Mouse (Mus musculus) lung, adult 2 months (tissue): ENCODE results near the gene Fam155a. TPM values are rescaled to one million over a fixed set of nuclear protein-coding genes. Genes with fewer than 3 reads are reported as not detected.

ENCODE experiments used
- DNase-seq: peaks from one replicate; pipeline ENCODE4 v3.0.0; 2022
- H3K4me1 ChIP-seq: fragments of 200-500 bp; 2 replicates; pipeline ENCODE4 v1.6.1; 2011; ENCODE audit warnings: low read length; ENCODE audit not compliant: control insufficient read depth, insufficient read depth
- H3K4me3 ChIP-seq: fragments of 200-500 bp; replicated peaks from 2 replicates; pipeline ENCODE3; 2011; ENCODE audit warnings: low read depth, mild to moderate bottlenecking, control low read depth, low read length; ENCODE audit errors: extremely low read depth
- CTCF ChIP-seq: fragments of 200-500 bp; IDR thresholded peaks from 2 replicates; pipeline ENCODE4 v1.5.1; 2011; ENCODE audit warnings: mild to moderate bottlenecking, low read length, control low read depth; ENCODE audit not compliant: insufficient read depth
- POLR2A ChIP-seq: fragments of 200-500 bp; IDR thresholded peaks from 2 replicates; pipeline ENCODE4 v1.6.1; 2011; ENCODE audit warnings: low read depth, mild to moderate bottlenecking, control low read depth, low read length, borderline replicate concordance; ENCODE audit errors: extremely low read depth
- WGBS: fragments of 180-500 bp; shearing (Covaris S2); methylation state at CpG from one replicate; pipeline ENCODE4 v1.1.7; 2018; 5-methylcytosine and 5-hydroxymethylcytosine counted together
- polyA plus RNA-seq: library from polyadenylated mRNA; depleted of rRNA; stranded (reverse); fragments of >200 nt; gene quantifications from 2 replicates; pipeline ENCODE4 v1.2.3, GENCODE M21; 2012

Fam155a gene
- polyA plus RNA-seq, 1 experiment = 0.04 TPM

GRCm38 (mm10) chr8:9778148-9778547, 7.2 kb upstream of the Fam155a start:
- TF ChIP-seq CTCF (no peak), POLR2A (no peak)
- Histone ChIP-seq H3K4me3 (no peak overlapping the region), H3K4me1 (no peaks in the 10 kb centered on the region)
- DNase-seq = no peak
- 73% methylated on average over 8 of the region's 8 CpGs for WGBS

DNA sequence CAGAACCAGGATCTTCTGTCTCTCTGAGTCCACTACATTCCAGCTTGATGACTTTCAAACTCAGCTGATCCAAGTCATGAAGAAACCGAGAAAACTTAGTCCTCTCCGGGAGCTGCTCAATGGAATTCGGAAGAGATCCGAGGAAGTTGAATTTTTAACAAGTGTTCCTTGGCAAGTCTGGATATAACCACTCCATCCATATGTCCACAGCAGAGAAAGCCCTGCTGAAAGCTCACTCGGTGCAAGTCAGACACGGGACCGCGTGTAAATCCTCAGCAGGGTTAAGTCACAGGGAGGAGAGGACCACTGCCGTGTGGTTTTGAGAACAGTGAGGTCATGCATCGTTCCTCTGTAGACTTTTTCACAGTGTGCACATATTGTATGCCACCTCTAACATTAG, 5.9 kb upstream of the Fam155a start:
- no peaks in the 10 kb centered on the region for H3K4me1 ChIP-seq
- no peak for DNase-seq
- 82% methylated on average over 10 of the region's 10 CpGs for WGBS
- no peak overlapping the region for H3K4me3 ChIP-seq
- TF ChIP-seq CTCF (no peak), POLR2A (no peak)

- DNase-seq = no peak
- TF ChIP-seq POLR2A (no peak), CTCF (no peak)
- WGBS = 7% methylated on average over 6 of the region's 6 CpGs
Observed at GRCm38 (mm10) chr8:9772519-9772840, 1.5 kb upstream of the Fam155a start.

GRCm38 (mm10) chr8:9771606-9772518, 901 bp upstream of the Fam155a start:
- TF ChIP-seq POLR2A (no peak), CTCF (no peak)
- Histone ChIP-seq H3K4me3 (no peak overlapping the region), H3K4me1 (no peaks in the 10 kb centered on the region)
- 2% methylated on average over 52 of the region's 55 CpGs for WGBS
- DNase-seq = no peak

More at GRCm38 (mm10) chr8:9772519-9772840, 1.5 kb upstream of the Fam155a start:
- H3K4me3 ChIP-seq = no peak overlapping the region
- H3K4me1 ChIP-seq = no peaks in the 10 kb centered on the region

- WGBS = 1% methylated on average over 47 of the region's 48 CpGs
Observed at GRCm38 (mm10) chr8:9770261-9770998, 531 bp downstream of the Fam155a start.

GRCm38 (mm10) chr8:9769061-9769460, 1.9 kb downstream of the Fam155a start:
- 28% methylated on average over 6 of the region's 6 CpGs for WGBS
- H3K4me3 ChIP-seq = no peak overlapping the region
- no peaks in the 10 kb centered on the region for H3K4me1 ChIP-seq
- no peak for TF ChIP-seq CTCF
- TF ChIP-seq POLR2A = no peak
- peak; percentile 35 for DNase-seq

More at GRCm38 (mm10) chr8:9770261-9770998, 531 bp downstream of the Fam155a start:
- no peak overlapping the region for H3K4me3 ChIP-seq
- no peak for DNase-seq
- TF ChIP-seq CTCF = no peak
- no peak for TF ChIP-seq POLR2A
- no peaks in the 10 kb centered on the region for H3K4me1 ChIP-seq

GRCm38 (mm10) chr8:9735169-9735568, 35.8 kb downstream of the Fam155a start:
- H3K4me1 ChIP-seq = no peaks in the 10 kb centered on the region
- TF ChIP-seq CTCF = no peak
- no peak for TF ChIP-seq POLR2A
- WGBS = 70% methylated on average over 5 of the region's 5 CpGs
- H3K4me3 ChIP-seq = no peak overlapping the region
- no peak for DNase-seq

DNA sequence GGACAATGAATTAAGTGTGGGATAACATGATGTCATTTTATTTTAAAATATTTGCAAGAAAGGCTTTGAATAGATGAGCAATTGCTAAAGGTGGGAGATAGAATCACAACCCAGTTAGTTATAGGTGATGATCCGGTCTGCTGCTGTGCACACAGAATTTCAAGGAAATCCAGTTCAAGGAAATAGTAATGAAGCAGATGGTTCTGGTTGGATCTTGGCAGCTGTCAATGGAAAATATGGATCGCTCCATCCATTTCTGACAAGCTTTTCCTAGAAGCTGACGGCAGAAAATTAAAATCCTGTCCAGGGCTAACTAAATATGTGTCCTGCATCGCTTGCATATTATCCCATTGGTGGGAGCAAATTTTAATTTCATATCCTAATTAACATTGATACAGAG, 61.2 kb downstream of the Fam155a start:
- no peak for TF ChIP-seq CTCF
- no peak for TF ChIP-seq POLR2A
- no peak for DNase-seq
- Histone ChIP-seq H3K4me3 (no peak overlapping the region), H3K4me1 (no peaks in the 10 kb centered on the region)
- 88% methylated on average over 4 of the region's 4 CpGs for WGBS

DNA sequence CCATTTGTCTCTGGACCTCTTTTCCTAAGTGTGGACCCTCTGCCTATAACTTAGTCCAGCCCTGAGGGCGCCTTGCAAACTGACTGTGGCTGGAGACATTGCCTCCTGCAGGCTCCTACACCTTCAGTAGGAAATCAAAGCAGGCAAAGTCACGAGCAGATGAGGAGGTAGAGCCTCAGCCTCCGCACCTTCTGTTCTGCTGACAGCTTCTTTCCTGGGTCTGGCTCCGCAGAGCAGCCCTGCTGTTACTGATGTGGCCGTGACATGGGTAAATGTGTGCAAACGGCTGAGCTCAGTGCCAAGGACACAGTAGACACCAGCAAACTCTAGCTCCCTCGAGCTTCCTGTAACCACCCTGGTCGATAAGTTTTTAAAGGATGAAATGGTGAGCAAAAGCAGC, 63.5 kb downstream of the Fam155a start:
- TF ChIP-seq POLR2A (no peak), CTCF (no peak)
- no peak for DNase-seq
- H3K4me3 ChIP-seq = no peak overlapping the region
- WGBS = 55% methylated on average over 8 of the region's 8 CpGs
- no peaks in the 10 kb centered on the region for H3K4me1 ChIP-seq

- TF ChIP-seq POLR2A (no peak), CTCF (no peak)
- H3K4me1 ChIP-seq = no peaks in the 10 kb centered on the region
- WGBS = 92% methylated on average over 2 of the region's 2 CpGs
- no peak overlapping the region for H3K4me3 ChIP-seq
- no peak for DNase-seq
Observed at GRCm38 (mm10) chr8:9694794-9695193, 76.2 kb downstream of the Fam155a start.
